Mouse (Mus musculus) liver, adult 2 months (tissue): Measurements from ENCODE around the gene Fbxo47.

Experiments
- CTCF ChIP-seq: fragments of 200-500 bp; IDR thresholded peaks from 2 replicates; pipeline ENCODE4 v1.5.1; 2011; ENCODE audit warnings: low read depth, low read length, control low read depth
- POLR2A ChIP-seq: fragments of 200-500 bp; IDR thresholded peaks from 2 replicates; pipeline ENCODE4 v1.6.1; 2011; ENCODE audit warnings: low read length, control low read depth; ENCODE audit not compliant: insufficient read depth; ENCODE audit errors: extremely low read depth

DNA sequence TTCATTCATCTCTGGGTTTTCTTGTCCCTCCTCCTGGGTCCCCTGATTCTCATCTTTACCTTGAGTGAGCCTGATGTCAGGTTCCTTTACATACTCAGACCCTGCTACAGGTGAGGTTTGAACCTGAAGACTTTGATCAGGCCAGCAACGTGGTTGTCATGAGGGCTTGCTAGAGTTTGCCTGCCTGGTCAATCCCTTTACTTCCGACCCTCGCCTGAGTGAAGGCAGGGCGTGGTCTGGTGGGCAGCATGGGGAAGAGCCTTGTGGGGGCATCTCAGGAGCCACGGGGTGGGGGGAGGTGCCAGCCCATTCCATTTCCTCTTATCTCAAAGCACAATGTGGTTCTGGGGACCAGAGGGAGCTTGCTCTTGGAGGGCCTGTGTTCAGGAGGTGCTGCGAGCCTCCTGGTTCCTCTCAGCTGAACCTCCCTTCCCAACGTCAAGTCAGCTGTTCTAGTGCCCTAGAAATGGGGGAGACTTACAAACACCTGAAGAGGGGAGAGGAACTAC is 46.3 kb downstream of the Fbxo47 start:
- TF ChIP-seq POLR2A (no peak), CTCF (no peak)
